Mouse (Mus musculus) testis, adult 2 months (tissue): ENCODE measurements around the gene Gnb1l.

ENCODE experiments used
- CTCF ChIP-seq: fragments of 200-500 bp; IDR thresholded peaks from 2 replicates; pipeline ENCODE4 v1.5.1; 2012; ENCODE audit warnings: low read depth, mild to moderate bottlenecking, inconsistent platforms, low read length, moderate library complexity; ENCODE audit not compliant: control insufficient read depth, insufficient read depth, insufficient replicate concordance
- POLR2A ChIP-seq: fragments of 200-500 bp; IDR thresholded peaks from 2 replicates; pipeline ENCODE4 v1.6.1; 2012; ENCODE audit warnings: low read depth, mild to moderate bottlenecking, inconsistent platforms, low read length, moderate library complexity; ENCODE audit not compliant: control insufficient read depth

- no peak for TF ChIP-seq POLR2A
- TF ChIP-seq CTCF = no peak
These were observed 40.8 kb downstream of the Gnb1l start for GRCm38 (mm10) chr16:18539281-18539680.
